Mouse (Mus musculus) cerebellum, adult (tissue): Measurements from ENCODE around the gene Sparc.
A peak's percentile ranks its signal among the peaks of the same experiment; 100 is the strongest.

Source experiments
- ATAC-seq: cut with Nextera tagmentation; 2 replicates; pipeline ENCODE4 v1.9.2; 2017; ENCODE audit warnings: mild to moderate bottlenecking, moderate library complexity, mixed read lengths; ENCODE audit not compliant: insufficient number of reproducible peaks, low FRiP score, low TSS enrichment

Gene Sparc

DNA sequence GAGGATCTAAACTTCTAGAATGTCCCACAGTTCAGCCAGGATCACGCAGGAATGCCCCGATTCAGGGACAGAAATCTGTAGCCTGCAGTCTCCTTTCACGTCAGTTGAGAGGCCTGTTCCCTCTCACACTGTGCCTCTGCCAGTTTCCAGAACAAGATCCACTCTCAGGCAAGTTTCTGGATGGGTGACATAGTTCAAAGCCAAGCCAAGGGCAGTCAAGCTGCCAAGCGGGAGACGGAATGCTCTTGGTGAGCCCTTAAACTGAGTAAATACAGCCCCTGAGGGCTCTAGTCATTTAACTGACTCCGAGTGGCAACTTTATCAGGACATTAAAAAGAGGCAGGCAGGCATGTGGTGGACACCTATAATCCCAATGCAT, 53.9 kb downstream of the Sparc start:
- ATAC-seq, result no peak

- no peak for ATAC-seq
These were observed 54.4 kb downstream of the Sparc start for GRCm38 (mm10) chr11:55368388-55369092.

DNA sequence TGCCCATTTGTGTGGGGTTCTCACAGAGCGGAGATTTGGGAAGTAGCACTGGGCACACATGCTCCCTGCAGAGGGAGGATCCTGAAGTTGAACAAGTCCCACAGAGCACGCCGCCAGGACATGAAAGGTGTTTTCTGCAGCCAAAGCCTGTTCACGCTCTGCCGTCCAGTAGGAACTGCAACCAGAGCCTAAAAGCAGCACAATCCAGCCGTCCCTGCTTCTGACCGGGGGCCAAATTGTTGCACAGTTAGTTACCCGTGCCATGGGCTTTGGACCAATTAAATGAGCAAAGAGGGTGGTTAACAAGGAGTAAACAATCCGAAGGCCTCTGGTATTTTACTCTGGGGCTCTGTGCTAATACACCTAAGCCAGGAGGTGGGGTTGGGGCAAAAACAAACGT, 55.2 kb downstream of the Sparc start:
- ATAC-seq, result no peak

GRCm38 (mm10) chr11:55365840-55366239, 57.1 kb downstream of the Sparc start:
- no peak for ATAC-seq

GRCm38 (mm10) chr11:55365242-55365641, 57.7 kb downstream of the Sparc start:
- ATAC-seq, result no peak

- ATAC-seq, result no peak
These were observed 58.3 kb downstream of the Sparc start for GRCm38 (mm10) chr11:55364662-55365061.

- no peak for ATAC-seq
These were observed 64.7 kb downstream of the Sparc start for GRCm38 (mm10) chr11:55358094-55358783.

DNA sequence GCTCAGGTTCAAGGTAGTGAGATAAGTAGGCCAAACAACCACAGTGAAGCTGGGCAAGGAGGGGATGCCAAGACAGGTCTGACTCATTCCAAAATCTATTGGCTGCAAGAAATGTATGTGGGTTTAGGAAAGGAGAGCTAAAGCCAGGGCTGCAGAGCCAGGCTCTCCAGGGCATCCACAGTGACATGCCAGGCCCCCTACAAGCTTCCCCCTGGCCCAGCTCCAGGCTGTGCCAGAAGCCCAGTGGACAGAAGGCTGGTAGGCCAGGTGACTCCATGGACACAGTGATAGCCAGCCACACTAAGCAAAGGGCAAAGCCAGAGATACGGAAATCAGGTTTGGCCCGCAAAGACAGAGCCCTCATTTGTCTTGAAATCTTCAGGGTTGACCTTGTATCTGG, 66.1 kb downstream of the Sparc start:
- ATAC-seq, result peak; percentile 98
